Mouse (Mus musculus): ENCODE data around the gene Gphn. TPM values are rescaled to one million over a fixed set of nuclear protein-coding genes. Genes with fewer than 3 reads are reported as not detected.

The Gphn gene
- 83.2 and 93.1 TPM in 2 replicates for total RNA-seq (2014; rRNA removed)
- polyA plus RNA-seq (2015; fragmentation: Nextera tagmentation; extraction: Ambion mirVana): 69.7 and 71.0 TPM in 2 replicates

- Histone ChIP-seq H3K27me3 (ENCODE audit: insufficient read depth, low read length) (no peaks in the 10 kb centered on the region), H3K4me1 (ENCODE audit: insufficient read depth, low read length) (peaks cover 6% of the 10 kb centered on the region; the same call in 1 of the 2 replicates), H3K4me2 (ENCODE audit: low read depth, low read length, poor library complexity, severe bottlenecking) (peak within 1 kb of the TSS; percentile 68), H3K4me3 (ENCODE audit: low read depth, low read length) (peak within 1 kb of the TSS; percentile 83), H3K9me3 (ENCODE audit: low read length) (no peaks in the 10 kb centered on the region), H3K36me3 (ENCODE audit: insufficient read depth, low read length) (no peaks in the 10 kb centered on the region), H3K27ac (ENCODE audit: low read depth, low read length) (peak within 1 kb of the TSS; percentile 94), H3K9ac (replicated peaks; ENCODE audit: low read length, poor library complexity, severe bottlenecking) (peak within 1 kb of the TSS; percentile 77)
- DNase-seq (ENCODE audit: low spot score) (peak; percentile 95), ATAC-seq (ENCODE audit: low FRiP score) (peak; percentile 96)
- no peak; the same call in none of the 2 replicates for TF ChIP-seq CTCF (IDR thresholded peaks at IDR 0.05)
- under 1% methylated on average over 69 of the region's 70 CpGs for WGBS
These were observed at the start of gene Gphn for GRCm38 (mm10) chr12:78225707-78226518. TSS of gene Gphn (plus strand) at chr12:78226379.

- ATAC-seq (ENCODE audit: low FRiP score) (no peak), DNase-seq (ENCODE audit: low spot score) (no peak)
- Histone ChIP-seq H3K4me1 (ENCODE audit: insufficient read depth, low read length) (no peaks in the 10 kb centered on the region), H3K27me3 (ENCODE audit: insufficient read depth, low read length) (no peaks in the 10 kb centered on the region), H3K4me2 (ENCODE audit: low read depth, low read length, poor library complexity, severe bottlenecking) (no peak overlapping the region), H3K27ac (ENCODE audit: low read depth, low read length) (no peak overlapping the region), H3K4me3 (ENCODE audit: low read depth, low read length) (no peak overlapping the region), H3K9ac (replicated peaks; ENCODE audit: low read length, poor library complexity, severe bottlenecking) (no peak overlapping the region), H3K36me3 (ENCODE audit: insufficient read depth, low read length) (no peaks in the 10 kb centered on the region), H3K9me3 (ENCODE audit: low read length) (no peaks in the 10 kb centered on the region)
- 76% methylated on average over 2 of the region's 2 CpGs for WGBS
- TF ChIP-seq CTCF (IDR thresholded peaks at IDR 0.05): no peak
These were observed 44.7 kb upstream of the Gphn start for GRCm38 (mm10) chr12:78181452-78181851.

GRCm38 (mm10) chr12:78193942-78194341, 32.2 kb upstream of the Gphn start, which contains the start of gene Gm6657:
TSS of gene Gm6657 (plus strand) at chr12:78194242.
- no peak within 1 kb of the TSS for H3K4me2 ChIP-seq (ENCODE audit: low read depth, low read length, poor library complexity, severe bottlenecking)
- no peak within 1 kb of the TSS for H3K4me3 ChIP-seq (ENCODE audit: low read depth, low read length)
- H3K27me3 ChIP-seq (ENCODE audit: insufficient read depth, low read length): no peaks in the 10 kb centered on the region
- no peaks in the 10 kb centered on the region for H3K36me3 ChIP-seq (ENCODE audit: insufficient read depth, low read length)
- DNase-seq (ENCODE audit: low spot score) (no peak), ATAC-seq (ENCODE audit: low FRiP score) (no peak)
- no peaks in the 10 kb centered on the region for H3K4me1 ChIP-seq (ENCODE audit: insufficient read depth, low read length)
- H3K9me3 ChIP-seq (ENCODE audit: low read length): no peaks in the 10 kb centered on the region
- H3K9ac ChIP-seq (replicated peaks; ENCODE audit: low read length, poor library complexity, severe bottlenecking): no peak within 1 kb of the TSS
- no peak within 1 kb of the TSS for H3K27ac ChIP-seq (ENCODE audit: low read depth, low read length)
- no peak for TF ChIP-seq CTCF (IDR thresholded peaks at IDR 0.05)

GRCm38 (mm10) chr12:78195368-78195767, 30.8 kb upstream of the Gphn start:
- Histone ChIP-seq H3K4me1 (ENCODE audit: insufficient read depth, low read length) (no peaks in the 10 kb centered on the region), H3K27ac (ENCODE audit: low read depth, low read length) (no peak overlapping the region), H3K4me3 (ENCODE audit: low read depth, low read length) (no peak overlapping the region), H3K27me3 (ENCODE audit: insufficient read depth, low read length) (no peaks in the 10 kb centered on the region), H3K9ac (replicated peaks; ENCODE audit: low read length, poor library complexity, severe bottlenecking) (no peak overlapping the region), H3K36me3 (ENCODE audit: insufficient read depth, low read length) (no peaks in the 10 kb centered on the region), H3K9me3 (ENCODE audit: low read length) (no peaks in the 10 kb centered on the region), H3K4me2 (ENCODE audit: low read depth, low read length, poor library complexity, severe bottlenecking) (no peak overlapping the region)
- WGBS: 77% methylated on average over 2 of the region's 2 CpGs
- DNase-seq (ENCODE audit: low spot score) (no peak), ATAC-seq (ENCODE audit: low FRiP score) (no peak)
- TF ChIP-seq CTCF (IDR thresholded peaks at IDR 0.05): no peak

GRCm38 (mm10) chr12:78203646-78204045, 22.5 kb upstream of the Gphn start:
- H3K4me3 ChIP-seq (ENCODE audit: low read depth, low read length): no peak overlapping the region
- no peak for ATAC-seq (ENCODE audit: low FRiP score)
- H3K36me3 ChIP-seq (ENCODE audit: insufficient read depth, low read length): no peaks in the 10 kb centered on the region
- no peaks in the 10 kb centered on the region for H3K27me3 ChIP-seq (ENCODE audit: insufficient read depth, low read length)
- H3K9me3 ChIP-seq (ENCODE audit: low read length): no peaks in the 10 kb centered on the region
- no peak overlapping the region for H3K27ac ChIP-seq (ENCODE audit: low read depth, low read length)
- H3K4me1 ChIP-seq (ENCODE audit: insufficient read depth, low read length): 0 out of 2 replicates have a peak, but pooled peaks cover 2% of the 10 kb centered on the region
- no peak for DNase-seq (ENCODE audit: low spot score)
- no peak overlapping the region for H3K4me2 ChIP-seq (ENCODE audit: low read depth, low read length, poor library complexity, severe bottlenecking)
- WGBS: 68% methylated on average over 5 of the region's 5 CpGs
- no peak overlapping the region for H3K9ac ChIP-seq (replicated peaks; ENCODE audit: low read length, poor library complexity, severe bottlenecking)
- no peak for TF ChIP-seq CTCF (IDR thresholded peaks at IDR 0.05)

- ATAC-seq (ENCODE audit: low FRiP score) (no peak), DNase-seq (ENCODE audit: low spot score) (peak; percentile 87)
- no peak overlapping the region for H3K4me3 ChIP-seq (ENCODE audit: low read depth, low read length)
- no peaks in the 10 kb centered on the region for H3K9me3 ChIP-seq (ENCODE audit: low read length)
- H3K36me3 ChIP-seq (ENCODE audit: insufficient read depth, low read length): no peaks in the 10 kb centered on the region
- H3K27ac ChIP-seq (ENCODE audit: low read depth, low read length): no peak overlapping the region
- no peaks in the 10 kb centered on the region for H3K27me3 ChIP-seq (ENCODE audit: insufficient read depth, low read length)
- 14% methylated on average over 5 of the region's 5 CpGs for WGBS
- H3K4me2 ChIP-seq (ENCODE audit: low read depth, low read length, poor library complexity, severe bottlenecking): peak overlapping the region; percentile 29
- TF ChIP-seq CTCF (IDR thresholded peaks at IDR 0.05): peak; percentile 88
- 0 out of 2 replicates have a peak, but pooled peaks cover 2% of the 10 kb centered on the region for H3K4me1 ChIP-seq (ENCODE audit: insufficient read depth, low read length)
- H3K9ac ChIP-seq (replicated peaks; ENCODE audit: low read length, poor library complexity, severe bottlenecking): no peak overlapping the region
These were observed 20.1 kb upstream of the Gphn start for GRCm38 (mm10) chr12:78205915-78206570.

Data from midbrain, postnatal 0 days (tissue).